Mouse (Mus musculus): ENCODE results near the gene Ctnna2. TPM values are rescaled to one million over a fixed set of nuclear protein-coding genes. Genes with fewer than 3 reads are reported as not detected.
A peak's percentile ranks its signal among the peaks of the same experiment; 100 is the strongest.

Gene Ctnna2
- total and polyA plus RNA-seq, 2 experiments from 2014 or later, result 95.0 to 150 TPM

GRCm38 (mm10) chr6:77343781-77344180, 635.7 kb downstream of the Ctnna2 start:
- H3K27me3 ChIP-seq (ENCODE audit: insufficient read depth, low read length), result no peaks in the 10 kb centered on the region
- no peaks in the 10 kb centered on the region for H3K36me3 ChIP-seq (ENCODE audit: insufficient read depth, low read length)
- DNase-seq (ENCODE audit: low spot score), result no peak
- no peaks in the 10 kb centered on the region for H3K9me3 ChIP-seq (ENCODE audit: low read length)
- no peak overlapping the region for H3K4me2 ChIP-seq (ENCODE audit: low read depth, low read length)
- H3K9ac ChIP-seq (replicated peaks; ENCODE audit: low read length), result no peak overlapping the region
- no peak for TF ChIP-seq CTCF (IDR thresholded peaks at IDR 0.05; ENCODE audit: low read depth)
- H3K27ac ChIP-seq, result no peak overlapping the region
- ATAC-seq, result no peak
- no peaks in the 10 kb centered on the region for H3K4me1 ChIP-seq (ENCODE audit: insufficient read depth, low read length)
- no peak overlapping the region for H3K4me3 ChIP-seq (ENCODE audit: low read length)

GRCm38 (mm10) chr6:77335537-77335936, 644.0 kb downstream of the Ctnna2 start:
- 91% methylated on average over 2 of the region's 2 CpGs for WGBS
- no peak overlapping the region for H3K27ac ChIP-seq
- no peak for ATAC-seq

GRCm38 (mm10) chr6:77324748-77325147, 654.8 kb downstream of the Ctnna2 start:
- Histone ChIP-seq H3K4me2 (ENCODE audit: low read depth, low read length) (no peak overlapping the region), H3K27me3 (ENCODE audit: insufficient read depth, low read length) (no peaks in the 10 kb centered on the region), H3K9me3 (ENCODE audit: low read length) (no peaks in the 10 kb centered on the region), H3K4me1 (ENCODE audit: insufficient read depth, low read length) (no peaks in the 10 kb centered on the region), H3K9ac (replicated peaks; ENCODE audit: low read length) (no peak overlapping the region), H3K27ac (no peak overlapping the region), H3K4me3 (ENCODE audit: low read length) (no peak overlapping the region), H3K36me3 (ENCODE audit: insufficient read depth, low read length) (no peaks in the 10 kb centered on the region)
- 58% methylated on average over 3 of the region's 3 CpGs for WGBS
- ATAC-seq (no peak), DNase-seq (ENCODE audit: low spot score) (no peak)
- no peak for TF ChIP-seq CTCF (IDR thresholded peaks at IDR 0.05; ENCODE audit: low read depth)

More at GRCm38 (mm10) chr6:77335537-77335936, 644.0 kb downstream of the Ctnna2 start:
- Histone ChIP-seq H3K27me3 (ENCODE audit: insufficient read depth, low read length) (no peaks in the 10 kb centered on the region), H3K4me2 (ENCODE audit: low read depth, low read length) (no peak overlapping the region), H3K9ac (replicated peaks; ENCODE audit: low read length) (no peak overlapping the region), H3K4me1 (ENCODE audit: insufficient read depth, low read length) (no peaks in the 10 kb centered on the region), H3K9me3 (ENCODE audit: low read length) (no peaks in the 10 kb centered on the region), H3K4me3 (ENCODE audit: low read length) (no peak overlapping the region), H3K36me3 (ENCODE audit: insufficient read depth, low read length) (no peaks in the 10 kb centered on the region)
- TF ChIP-seq CTCF (IDR thresholded peaks at IDR 0.05; ENCODE audit: low read depth), result no peak
- DNase-seq (ENCODE audit: low spot score), result no peak

- no peak for TF ChIP-seq CTCF (IDR thresholded peaks at IDR 0.05; ENCODE audit: low read depth)
- Histone ChIP-seq H3K4me3 (ENCODE audit: low read length) (no peak overlapping the region), H3K4me2 (ENCODE audit: low read depth, low read length) (no peak overlapping the region), H3K27me3 (ENCODE audit: insufficient read depth, low read length) (no peaks in the 10 kb centered on the region), H3K9ac (replicated peaks; ENCODE audit: low read length) (no peak overlapping the region), H3K9me3 (ENCODE audit: low read length) (no peaks in the 10 kb centered on the region), H3K36me3 (ENCODE audit: insufficient read depth, low read length) (no peaks in the 10 kb centered on the region), H3K27ac (no peak overlapping the region), H3K4me1 (ENCODE audit: insufficient read depth, low read length) (no peaks in the 10 kb centered on the region)
- no peak for ATAC-seq
- 68% methylated on average over 1 of the region's 1 CpGs for WGBS
- DNase-seq (ENCODE audit: low spot score), result no peak
Measured at GRCm38 (mm10) chr6:77324327-77324726, 655.2 kb downstream of the Ctnna2 start.

- no peak overlapping the region for H3K4me3 ChIP-seq (ENCODE audit: low read length)
- no peak overlapping the region for H3K9ac ChIP-seq (replicated peaks; ENCODE audit: low read length)
- no peak overlapping the region for H3K4me2 ChIP-seq (ENCODE audit: low read depth, low read length)
- no peak for TF ChIP-seq CTCF (IDR thresholded peaks at IDR 0.05; ENCODE audit: low read depth)
- H3K36me3 ChIP-seq (ENCODE audit: insufficient read depth, low read length), result no peaks in the 10 kb centered on the region
- 86% methylated on average over 3 of the region's 3 CpGs for WGBS
- no peaks in the 10 kb centered on the region for H3K27me3 ChIP-seq (ENCODE audit: insufficient read depth, low read length)
- H3K9me3 ChIP-seq (ENCODE audit: low read length), result no peaks in the 10 kb centered on the region
- H3K27ac ChIP-seq, result no peak overlapping the region
- no peaks in the 10 kb centered on the region for H3K4me1 ChIP-seq (ENCODE audit: insufficient read depth, low read length)
- ATAC-seq (no peak), DNase-seq (ENCODE audit: low spot score) (no peak)
Measured at GRCm38 (mm10) chr6:77306796-77307195, 672.7 kb downstream of the Ctnna2 start.

- no peaks in the 10 kb centered on the region for H3K4me1 ChIP-seq (ENCODE audit: insufficient read depth, low read length)
- WGBS, result 59% methylated on average over 1 of the region's 1 CpGs
- DNase-seq (ENCODE audit: low spot score), result no peak
Measured at GRCm38 (mm10) chr6:77301305-77301704, 678.2 kb downstream of the Ctnna2 start.

GRCm38 (mm10) chr6:77291415-77291814, 688.1 kb downstream of the Ctnna2 start:
- Histone ChIP-seq H3K27me3 (ENCODE audit: insufficient read depth, low read length) (no peaks in the 10 kb centered on the region), H3K9ac (replicated peaks; ENCODE audit: low read length) (no peak overlapping the region), H3K4me2 (ENCODE audit: low read depth, low read length) (no peak overlapping the region), H3K9me3 (ENCODE audit: low read length) (no peaks in the 10 kb centered on the region), H3K36me3 (ENCODE audit: insufficient read depth, low read length) (no peaks in the 10 kb centered on the region), H3K4me1 (ENCODE audit: insufficient read depth, low read length) (no peaks in the 10 kb centered on the region), H3K4me3 (ENCODE audit: low read length) (no peak overlapping the region), H3K27ac (peak overlapping the region; percentile 32; the same call in 1 of the 2 replicates)
- DNase-seq (ENCODE audit: low spot score) (peak; percentile 21), ATAC-seq (no peak)
- WGBS, result 50% methylated on average over 6 of the region's 6 CpGs
- no peak for TF ChIP-seq CTCF (IDR thresholded peaks at IDR 0.05; ENCODE audit: low read depth)

More at GRCm38 (mm10) chr6:77301305-77301704, 678.2 kb downstream of the Ctnna2 start:
- Histone ChIP-seq H3K27me3 (ENCODE audit: insufficient read depth, low read length) (no peaks in the 10 kb centered on the region), H3K9me3 (ENCODE audit: low read length) (no peaks in the 10 kb centered on the region), H3K36me3 (ENCODE audit: insufficient read depth, low read length) (no peaks in the 10 kb centered on the region), H3K27ac (no peak overlapping the region), H3K4me2 (ENCODE audit: low read depth, low read length) (no peak overlapping the region), H3K9ac (replicated peaks; ENCODE audit: low read length) (no peak overlapping the region), H3K4me3 (ENCODE audit: low read length) (no peak overlapping the region)
- no peak for TF ChIP-seq CTCF (IDR thresholded peaks at IDR 0.05; ENCODE audit: low read depth)
- ATAC-seq, result no peak

Measured in hindbrain, postnatal 0 days (tissue).